Mouse (Mus musculus): ENCODE measurements around the gene Pdss2. TPM values are rescaled to one million over a fixed set of nuclear protein-coding genes. Genes with fewer than 3 reads are reported as not detected.

The Pdss2 gene
- polyA plus RNA-seq, 1 experiment from 2014 or later, result 13.7 TPM

DNA sequence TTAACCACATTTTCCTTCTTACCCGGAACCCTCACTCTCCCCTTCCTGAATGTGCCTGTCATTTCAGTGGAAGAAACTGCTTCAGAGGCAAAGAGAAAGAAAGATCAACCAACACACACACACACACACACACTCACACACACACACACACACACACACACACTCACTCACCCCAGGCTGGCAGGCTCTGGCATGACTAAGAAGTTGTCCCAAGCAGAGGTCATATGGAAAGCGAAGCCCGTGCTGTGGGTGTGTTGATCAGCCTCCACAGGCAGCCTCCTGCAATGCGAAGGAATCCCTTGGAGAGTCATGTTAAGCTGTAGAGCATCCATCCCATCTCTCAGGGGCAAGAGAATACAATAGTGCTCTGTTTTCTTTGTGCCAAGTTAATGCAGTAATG lies 154.0 kb downstream of the Pdss2 start:
- Histone ChIP-seq H3K4me3 (ENCODE audit: low read depth, low read length) (no peak overlapping the region), H3K36me3 (replicated peaks; ENCODE audit: control insufficient read depth, insufficient read depth, low read depth, low read length) (no peaks in the 10 kb centered on the region), H3K27ac (replicated peaks; ENCODE audit: low read depth, low read length) (no peak overlapping the region), H3K27me3 (ENCODE audit: control insufficient read depth, insufficient read depth, low read length) (no peaks in the 10 kb centered on the region), H3K9me3 (replicated peaks; ENCODE audit: control insufficient read depth, low read length) (no peaks in the 10 kb centered on the region), H3K9ac (replicated peaks; ENCODE audit: low read length) (no peak overlapping the region), H3K4me1 (ENCODE audit: control insufficient read depth, insufficient read depth, low read length) (no peaks in the 10 kb centered on the region), H3K4me2 (ENCODE audit: low read depth, low read length) (no peak overlapping the region)
- WGBS, result 88% methylated on average over 4 of the region's 4 CpGs
- DNase-seq (ENCODE audit: low spot score), result no peak
- ATAC-seq (replicated peaks; ENCODE audit: insufficient number of reproducible peaks, low FRiP score, low TSS enrichment, low read depth), result no peak

DNA sequence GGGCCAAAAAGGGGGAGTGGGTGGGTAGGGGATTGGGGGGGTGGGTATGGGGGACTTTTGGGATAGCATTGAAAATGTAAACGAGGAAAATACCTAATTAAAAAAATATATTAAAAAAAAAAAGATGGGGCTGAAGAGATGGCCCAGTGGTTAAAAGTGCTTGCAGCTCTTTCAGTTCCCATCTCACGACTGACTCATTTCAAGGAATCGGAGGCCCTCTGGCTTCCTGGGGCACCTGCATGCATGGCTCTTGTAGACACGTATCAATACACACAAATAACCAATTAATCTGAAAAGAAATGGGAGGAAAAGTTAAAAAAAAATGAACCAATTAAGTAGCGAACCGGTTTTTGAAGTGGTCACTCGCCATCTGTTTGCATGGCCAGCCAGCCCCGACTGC lies 155.5 kb downstream of the Pdss2 start:
- WGBS, result 90% methylated on average over 8 of the region's 8 CpGs
- no peaks in the 10 kb centered on the region for H3K9me3 ChIP-seq (replicated peaks; ENCODE audit: control insufficient read depth, low read length)
- no peak overlapping the region for H3K27ac ChIP-seq (replicated peaks; ENCODE audit: low read depth, low read length)
- no peak for DNase-seq (ENCODE audit: low spot score)
- H3K4me1 ChIP-seq (ENCODE audit: control insufficient read depth, insufficient read depth, low read length), result no peaks in the 10 kb centered on the region
- no peak overlapping the region for H3K9ac ChIP-seq (replicated peaks; ENCODE audit: low read length)
- H3K27me3 ChIP-seq (ENCODE audit: control insufficient read depth, insufficient read depth, low read length), result no peaks in the 10 kb centered on the region
- no peak overlapping the region for H3K4me2 ChIP-seq (ENCODE audit: low read depth, low read length)
- ATAC-seq (replicated peaks; ENCODE audit: insufficient number of reproducible peaks, low FRiP score, low TSS enrichment, low read depth), result no peak
- no peak overlapping the region for H3K4me3 ChIP-seq (ENCODE audit: low read depth, low read length)
- no peaks in the 10 kb centered on the region for H3K36me3 ChIP-seq (replicated peaks; ENCODE audit: control insufficient read depth, insufficient read depth, low read depth, low read length)

DNA sequence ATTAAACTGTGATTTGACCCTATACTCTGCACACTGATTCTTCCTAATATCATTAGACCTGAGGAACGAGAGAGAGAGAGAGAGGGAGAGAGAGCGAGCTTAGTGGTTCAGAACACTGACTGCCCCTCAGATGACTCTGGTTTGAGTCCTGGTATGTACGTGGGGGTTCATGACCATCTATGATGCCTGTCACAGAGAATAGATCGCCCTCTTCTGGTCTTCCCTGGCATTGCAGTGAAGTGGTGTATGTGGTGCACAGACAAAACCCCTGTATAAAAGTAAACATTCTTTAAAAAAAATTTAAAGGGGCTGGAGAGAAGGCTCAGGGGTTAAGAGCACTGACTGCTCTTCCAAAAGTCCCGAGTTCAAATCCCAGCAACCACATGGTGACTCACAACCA lies 157.0 kb downstream of the Pdss2 start:
- Histone ChIP-seq H3K27ac (replicated peaks; ENCODE audit: low read depth, low read length) (no peak overlapping the region), H3K27me3 (ENCODE audit: control insufficient read depth, insufficient read depth, low read length) (no peaks in the 10 kb centered on the region), H3K9me3 (replicated peaks; ENCODE audit: control insufficient read depth, low read length) (no peaks in the 10 kb centered on the region), H3K9ac (replicated peaks; ENCODE audit: low read length) (no peak overlapping the region), H3K4me3 (ENCODE audit: low read depth, low read length) (no peak overlapping the region), H3K4me2 (ENCODE audit: low read depth, low read length) (no peak overlapping the region), H3K4me1 (ENCODE audit: control insufficient read depth, insufficient read depth, low read length) (no peaks in the 10 kb centered on the region), H3K36me3 (replicated peaks; ENCODE audit: control insufficient read depth, insufficient read depth, low read depth, low read length) (no peaks in the 10 kb centered on the region)
- WGBS, result 38% methylated on average over 5 of the region's 5 CpGs
- ATAC-seq (replicated peaks; ENCODE audit: insufficient number of reproducible peaks, low FRiP score, low TSS enrichment, low read depth) (no peak), DNase-seq (ENCODE audit: low spot score) (peak; percentile 67)

DNA sequence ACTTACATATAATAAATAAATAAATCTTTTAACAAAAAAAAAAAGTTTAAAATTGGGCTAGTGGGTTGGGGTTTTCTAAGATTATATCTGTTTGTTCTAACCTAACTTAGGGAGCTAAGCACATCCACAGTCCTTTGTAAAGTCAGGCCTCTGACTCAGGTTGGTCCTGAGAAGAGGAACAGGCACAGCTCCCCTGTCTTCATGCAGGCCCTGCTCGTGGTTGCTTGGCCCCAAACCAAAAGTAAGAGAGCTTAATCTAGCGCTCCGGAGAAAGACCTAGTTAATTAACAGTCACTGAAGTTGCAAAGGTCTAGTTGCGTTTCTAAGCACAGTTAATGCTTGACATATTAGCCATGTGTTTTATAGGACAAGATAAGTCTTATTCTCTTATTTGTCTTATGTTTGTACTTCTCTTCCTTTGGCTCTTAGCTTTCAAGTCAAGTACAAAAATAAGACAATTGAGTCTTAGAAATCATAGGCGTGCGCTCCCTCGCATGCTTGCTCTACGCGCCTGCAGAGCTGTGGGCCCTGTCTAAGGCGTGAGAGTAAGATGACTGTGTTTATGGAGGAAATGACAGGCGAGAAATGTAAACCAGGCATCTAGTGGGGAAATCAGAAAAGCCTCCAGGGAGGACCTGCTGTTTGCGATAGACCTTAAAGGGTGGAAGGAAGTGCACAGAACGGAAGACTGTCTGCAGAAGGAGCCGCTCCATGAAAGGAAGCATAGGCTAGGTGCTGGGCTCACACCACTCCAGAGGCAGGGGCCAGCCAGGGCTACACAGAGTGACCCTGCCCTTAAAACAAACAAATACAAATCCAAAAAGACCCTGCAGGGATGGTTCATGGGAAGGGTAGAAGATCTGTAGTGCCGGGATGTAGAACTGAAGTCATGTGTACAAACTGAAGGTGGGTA lies 157.7 kb downstream of the Pdss2 start:
- H3K36me3 ChIP-seq (replicated peaks; ENCODE audit: control insufficient read depth, insufficient read depth, low read depth, low read length), result no peaks in the 10 kb centered on the region
- H3K4me3 ChIP-seq (ENCODE audit: low read depth, low read length), result no peak overlapping the region
- no peak overlapping the region for H3K27ac ChIP-seq (replicated peaks; ENCODE audit: low read depth, low read length)
- WGBS, result 80% methylated on average over 15 of the region's 15 CpGs
- H3K4me2 ChIP-seq (ENCODE audit: low read depth, low read length), result no peak overlapping the region
- H3K27me3 ChIP-seq (ENCODE audit: control insufficient read depth, insufficient read depth, low read length), result no peaks in the 10 kb centered on the region
- peak; percentile 8 for DNase-seq (ENCODE audit: low spot score)
- no peak overlapping the region for H3K9ac ChIP-seq (replicated peaks; ENCODE audit: low read length)
- no peaks in the 10 kb centered on the region for H3K4me1 ChIP-seq (ENCODE audit: control insufficient read depth, insufficient read depth, low read length)
- ATAC-seq (replicated peaks; ENCODE audit: insufficient number of reproducible peaks, low FRiP score, low TSS enrichment, low read depth), result no peak
- H3K9me3 ChIP-seq (replicated peaks; ENCODE audit: control insufficient read depth, low read length), result no peaks in the 10 kb centered on the region

DNA sequence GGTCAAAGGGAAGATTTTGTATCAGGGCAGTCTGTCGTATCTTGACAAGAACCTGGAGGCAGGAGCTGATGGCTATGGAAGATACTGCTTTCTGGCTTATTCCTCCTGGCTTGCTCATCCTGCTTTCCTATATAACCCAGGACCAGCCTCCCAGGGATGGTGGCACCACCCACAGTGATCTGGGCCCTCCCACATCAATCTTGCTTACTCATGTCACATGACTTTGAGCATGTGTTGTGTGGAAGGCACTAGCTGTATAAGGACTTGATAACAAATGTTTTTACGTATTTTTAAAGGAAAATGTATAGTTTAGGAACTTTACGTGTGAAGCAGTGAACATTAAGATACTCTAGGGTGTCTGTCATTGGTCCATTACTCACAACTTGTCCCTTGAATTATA lies 161.4 kb downstream of the Pdss2 start:
- no peaks in the 10 kb centered on the region for H3K36me3 ChIP-seq (replicated peaks; ENCODE audit: control insufficient read depth, insufficient read depth, low read depth, low read length)
- H3K9ac ChIP-seq (replicated peaks; ENCODE audit: low read length), result no peak overlapping the region
- 96% methylated on average over 3 of the region's 3 CpGs for WGBS
- no peak overlapping the region for H3K4me3 ChIP-seq (ENCODE audit: low read depth, low read length)
- H3K27ac ChIP-seq (replicated peaks; ENCODE audit: low read depth, low read length), result no peak overlapping the region
- H3K4me2 ChIP-seq (ENCODE audit: low read depth, low read length), result no peak overlapping the region
- H3K4me1 ChIP-seq (ENCODE audit: control insufficient read depth, insufficient read depth, low read length), result no peaks in the 10 kb centered on the region
- no peaks in the 10 kb centered on the region for H3K27me3 ChIP-seq (ENCODE audit: control insufficient read depth, insufficient read depth, low read length)
- H3K9me3 ChIP-seq (replicated peaks; ENCODE audit: control insufficient read depth, low read length), result no peaks in the 10 kb centered on the region
- DNase-seq (ENCODE audit: low spot score) (no peak), ATAC-seq (replicated peaks; ENCODE audit: insufficient number of reproducible peaks, low FRiP score, low TSS enrichment, low read depth) (no peak)

DNA sequence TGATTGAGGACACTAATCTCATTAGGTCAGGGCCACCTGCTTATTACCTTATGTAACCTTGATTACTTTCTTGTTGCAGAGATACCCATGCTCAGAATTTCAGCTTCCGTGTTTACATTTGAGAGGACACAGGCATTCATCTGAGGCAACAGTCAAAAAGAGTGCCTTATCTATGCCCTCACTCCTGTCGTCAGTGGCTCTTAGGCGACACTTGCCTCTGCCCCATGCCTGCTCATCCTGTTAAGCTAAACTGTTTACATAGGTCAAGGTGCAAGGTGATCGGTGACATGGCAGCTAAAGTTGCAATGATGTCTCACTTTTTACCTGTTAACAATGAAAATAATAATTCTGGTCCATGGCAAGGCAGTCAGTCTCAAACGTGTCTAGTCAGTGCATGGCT lies 163.3 kb downstream of the Pdss2 start:
- Histone ChIP-seq H3K4me1 (ENCODE audit: control insufficient read depth, insufficient read depth, low read length) (no peaks in the 10 kb centered on the region), H3K27ac (replicated peaks; ENCODE audit: low read depth, low read length) (no peak overlapping the region), H3K4me3 (ENCODE audit: low read depth, low read length) (no peak overlapping the region), H3K9me3 (replicated peaks; ENCODE audit: control insufficient read depth, low read length) (no peaks in the 10 kb centered on the region), H3K9ac (replicated peaks; ENCODE audit: low read length) (no peak overlapping the region), H3K36me3 (replicated peaks; ENCODE audit: control insufficient read depth, insufficient read depth, low read depth, low read length) (no peaks in the 10 kb centered on the region), H3K4me2 (ENCODE audit: low read depth, low read length) (no peak overlapping the region), H3K27me3 (ENCODE audit: control insufficient read depth, insufficient read depth, low read length) (no peaks in the 10 kb centered on the region)
- WGBS, result 88% methylated on average over 5 of the region's 5 CpGs
- DNase-seq (ENCODE audit: low spot score), result no peak
- ATAC-seq (replicated peaks; ENCODE audit: insufficient number of reproducible peaks, low FRiP score, low TSS enrichment, low read depth), result no peak

DNA sequence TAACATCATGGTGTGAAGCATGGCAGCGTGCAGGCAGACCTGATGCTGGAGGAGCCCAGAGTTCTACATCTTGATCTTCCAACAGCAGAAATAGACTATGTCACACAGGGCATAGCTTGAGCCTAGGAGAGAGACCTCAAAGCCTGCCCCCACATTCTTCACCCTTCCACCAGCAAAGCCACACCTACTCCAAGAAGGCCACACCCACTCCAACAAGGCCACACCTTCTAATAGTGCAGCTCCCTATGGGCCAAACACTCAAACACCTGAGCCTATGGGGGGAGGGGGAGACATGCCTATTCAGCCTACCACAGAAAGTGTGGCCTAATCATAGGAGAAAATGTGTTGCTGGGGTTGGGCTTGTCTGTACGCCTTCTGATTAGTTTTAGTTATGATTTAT lies 171.6 kb downstream of the Pdss2 start:
- H3K9me3 ChIP-seq (replicated peaks; ENCODE audit: control insufficient read depth, low read length), result no peaks in the 10 kb centered on the region
- no peaks in the 10 kb centered on the region for H3K27me3 ChIP-seq (ENCODE audit: control insufficient read depth, insufficient read depth, low read length)
- 98% methylated on average over 2 of the region's 2 CpGs for WGBS
- H3K4me1 ChIP-seq (ENCODE audit: control insufficient read depth, insufficient read depth, low read length), result no peaks in the 10 kb centered on the region
- no peaks in the 10 kb centered on the region for H3K36me3 ChIP-seq (replicated peaks; ENCODE audit: control insufficient read depth, insufficient read depth, low read depth, low read length)
- ATAC-seq (replicated peaks; ENCODE audit: insufficient number of reproducible peaks, low FRiP score, low TSS enrichment, low read depth) (no peak), DNase-seq (ENCODE audit: low spot score) (no peak)
- H3K4me2 ChIP-seq (ENCODE audit: low read depth, low read length), result no peak overlapping the region
- H3K4me3 ChIP-seq (ENCODE audit: low read depth, low read length), result no peak overlapping the region
- no peak overlapping the region for H3K27ac ChIP-seq (replicated peaks; ENCODE audit: low read depth, low read length)
- no peak overlapping the region for H3K9ac ChIP-seq (replicated peaks; ENCODE audit: low read length)

DNA sequence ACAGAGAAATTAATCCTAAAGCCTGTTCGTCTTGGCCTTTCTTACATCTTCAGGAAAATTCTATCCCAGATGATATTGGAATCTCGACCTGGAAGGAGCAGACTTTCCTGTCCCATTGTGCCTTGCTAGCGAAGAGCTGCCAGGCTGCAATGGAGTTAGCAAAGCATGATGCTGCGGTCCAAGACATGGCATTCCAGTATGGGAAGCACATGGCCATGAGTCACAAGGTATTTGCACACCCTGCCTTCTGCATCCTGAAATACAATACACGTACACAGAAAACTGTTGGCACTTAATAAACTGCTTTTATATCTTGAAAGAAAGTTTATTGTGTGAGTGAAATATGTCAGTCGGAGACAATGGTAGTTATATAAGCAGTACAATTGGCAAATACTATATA lies 172.5 kb downstream of the Pdss2 start:
- no peak for ATAC-seq (replicated peaks; ENCODE audit: insufficient number of reproducible peaks, low FRiP score, low TSS enrichment, low read depth)
- no peak overlapping the region for H3K4me3 ChIP-seq (ENCODE audit: low read depth, low read length)
- no peak overlapping the region for H3K9ac ChIP-seq (replicated peaks; ENCODE audit: low read length)
- DNase-seq (ENCODE audit: low spot score), result no peak
- no peaks in the 10 kb centered on the region for H3K9me3 ChIP-seq (replicated peaks; ENCODE audit: control insufficient read depth, low read length)
- 88% methylated on average over 6 of the region's 6 CpGs for WGBS
- H3K27ac ChIP-seq (replicated peaks; ENCODE audit: low read depth, low read length), result no peak overlapping the region
- H3K4me1 ChIP-seq (ENCODE audit: control insufficient read depth, insufficient read depth, low read length), result no peaks in the 10 kb centered on the region
- no peaks in the 10 kb centered on the region for H3K36me3 ChIP-seq (replicated peaks; ENCODE audit: control insufficient read depth, insufficient read depth, low read depth, low read length)
- no peaks in the 10 kb centered on the region for H3K27me3 ChIP-seq (ENCODE audit: control insufficient read depth, insufficient read depth, low read length)
- H3K4me2 ChIP-seq (ENCODE audit: low read depth, low read length), result no peak overlapping the region
